Mouse (Mus musculus) embryonic facial prominence, embryonic 14.5 days (tissue): ENCODE measurements around the gene Arih1. TPM values are rescaled to one million over a fixed set of nuclear protein-coding genes. Genes with fewer than 3 reads are reported as not detected.

Experiments
- ATAC-seq: fragments of 200-750 bp; cut with Nextera tagmentation; 2 replicates; pipeline ENCODE4 v1.8.0; 2017; ENCODE audit warnings: low read depth, moderate number of reproducible peaks, moderate TSS enrichment
- DNase-seq: peaks from one replicate; pipeline ENCODE4 v3.0.0-alpha.2; 2015; ENCODE audit warnings: low spot score
- H3K27ac ChIP-seq: fragments of 300-500 bp; sonication (generic); replicated peaks from 2 replicates; pipeline ENCODE4 v1.5.1; 2014; ENCODE audit warnings: low read depth, mild to moderate bottlenecking, low read length, moderate library complexity
- H3K27me3 ChIP-seq: fragments of 300-500 bp; sonication (generic); replicated peaks from 2 replicates; pipeline ENCODE4 v1.6.1; 2014; ENCODE audit warnings: low read length; ENCODE audit not compliant: control insufficient read depth, insufficient read depth
- H3K36me3 ChIP-seq: fragments of 300-500 bp; sonication (generic); 2 replicates; pipeline ENCODE4 v1.6.1; 2014; ENCODE audit warnings: low read length, mixed read lengths; ENCODE audit not compliant: control insufficient read depth, insufficient read depth
- H3K4me1 ChIP-seq: fragments of 300-500 bp; sonication (generic); 2 replicates; pipeline ENCODE4 v1.6.1; 2014; ENCODE audit warnings: antibody characterized with exemption, low read length; ENCODE audit not compliant: control insufficient read depth, insufficient read depth
- H3K4me2 ChIP-seq: fragments of 300-500 bp; sonication (generic); 2 replicates; pipeline ENCODE4 v1.6.1; 2014; ENCODE audit warnings: low read depth, mild to moderate bottlenecking, low read length, moderate library complexity, mixed read lengths
- H3K4me3 ChIP-seq: fragments of 300-500 bp; sonication (generic); 2 replicates; pipeline ENCODE4 v1.5.1; 2014; ENCODE audit warnings: low read depth, mild to moderate bottlenecking, low read length
- H3K9ac ChIP-seq: fragments of 300-500 bp; sonication (generic); 2 replicates; pipeline ENCODE4 v1.6.1; 2014; ENCODE audit warnings: low read depth, mild to moderate bottlenecking, low read length, moderate library complexity, mixed read lengths
- H3K9me3 ChIP-seq: fragments of 300-500 bp; sonication (generic); 2 replicates; pipeline ENCODE4 v1.6.1; 2016; ENCODE audit warnings: low read length; ENCODE audit not compliant: control insufficient read depth
- WGBS: fragments of 180-500 bp; shearing (Covaris S2); extraction: QIAGEN DNeasy Blood & Tissue Kit; methylation state at CpG from one replicate; pipeline ENCODE4 v1.1.7; 2014; 5-methylcytosine and 5-hydroxymethylcytosine counted together
- polyA plus RNA-seq: library from polyadenylated mRNA; unstranded; fragments of >200 nt; fragmentation: Nextera tagmentation; extraction: Ambion mirVana; gene quantifications from 2 replicates; pipeline ENCODE4 v1.2.1, GENCODE M21; 2014

Gene Arih1
- polyA plus RNA-seq, 1 experiment from 2014 or later: 15.5 TPM

DNA sequence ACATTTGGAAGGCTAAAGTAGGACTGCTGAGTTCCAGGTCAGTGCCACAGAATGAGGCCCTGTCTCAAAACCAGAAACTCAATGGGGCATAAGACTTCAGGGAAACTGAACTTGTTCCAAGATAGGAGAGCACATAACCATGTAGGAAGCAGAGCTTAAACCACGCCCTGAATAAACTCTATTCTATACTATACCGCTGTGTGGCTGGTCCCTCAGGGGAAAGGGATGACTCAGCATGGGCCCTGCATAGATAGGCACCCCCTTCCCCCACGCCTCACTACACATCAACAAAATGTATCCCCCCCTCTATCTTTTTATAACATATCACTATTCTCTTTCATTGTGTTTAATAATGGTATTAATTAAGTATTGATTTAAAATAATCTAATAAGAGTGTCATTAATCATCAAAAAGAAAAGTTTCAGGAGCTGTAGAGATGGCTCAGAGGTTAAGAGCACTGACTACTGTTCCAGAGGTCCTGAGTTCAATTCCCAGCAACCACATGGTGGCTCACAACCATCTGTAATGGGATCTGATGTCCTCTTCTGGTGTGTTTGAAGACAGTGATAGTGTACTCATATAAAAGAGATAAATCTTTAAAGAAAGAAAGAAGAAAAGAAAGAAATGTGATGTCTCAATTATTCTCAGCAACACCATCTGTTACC, 30.9 kb downstream of the Arih1 start:
- Histone ChIP-seq H3K9me3 (no peaks in the 10 kb centered on the region), H3K27ac (no peak overlapping the region), H3K4me3 (no peak overlapping the region), H3K4me1 (no peaks in the 10 kb centered on the region), H3K4me2 (no peak overlapping the region), H3K36me3 (peaks cover 9% of the 10 kb centered on the region), H3K27me3 (no peaks in the 10 kb centered on the region), H3K9ac (no peak overlapping the region)
- WGBS: 69% methylated on average over 3 of the region's 3 CpGs
- DNase-seq: peak; percentile 15
- no peak for ATAC-seq

DNA sequence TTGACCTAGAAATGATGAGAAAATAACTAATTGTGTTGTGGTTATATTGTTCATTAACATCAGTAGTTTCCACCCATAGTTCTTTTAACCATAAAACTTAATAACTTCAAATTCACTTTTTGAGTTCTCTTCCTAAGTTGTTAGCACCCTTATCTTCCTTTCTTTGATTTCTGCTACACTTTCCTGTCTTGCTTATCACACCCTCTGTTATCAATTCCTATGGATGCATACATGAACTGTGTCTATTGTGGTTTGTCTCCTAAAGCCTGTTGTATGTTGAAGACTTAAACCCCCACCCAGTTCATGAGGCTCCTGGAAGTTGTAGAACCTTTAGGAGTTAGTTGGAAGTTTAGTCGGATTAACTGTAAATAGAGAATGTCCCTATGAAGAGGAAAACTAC, 52.7 kb downstream of the Arih1 start:
- Histone ChIP-seq H3K27ac (no peak overlapping the region), H3K27me3 (no peaks in the 10 kb centered on the region), H3K4me1 (no peaks in the 10 kb centered on the region), H3K9me3 (no peaks in the 10 kb centered on the region), H3K36me3 (peaks cover 35% of the 10 kb centered on the region), H3K4me3 (no peak overlapping the region), H3K4me2 (no peak overlapping the region), H3K9ac (no peak overlapping the region)
- ATAC-seq: no peak
- 95% methylated on average over 1 of the region's 1 CpGs for WGBS
- no peak for DNase-seq

DNA sequence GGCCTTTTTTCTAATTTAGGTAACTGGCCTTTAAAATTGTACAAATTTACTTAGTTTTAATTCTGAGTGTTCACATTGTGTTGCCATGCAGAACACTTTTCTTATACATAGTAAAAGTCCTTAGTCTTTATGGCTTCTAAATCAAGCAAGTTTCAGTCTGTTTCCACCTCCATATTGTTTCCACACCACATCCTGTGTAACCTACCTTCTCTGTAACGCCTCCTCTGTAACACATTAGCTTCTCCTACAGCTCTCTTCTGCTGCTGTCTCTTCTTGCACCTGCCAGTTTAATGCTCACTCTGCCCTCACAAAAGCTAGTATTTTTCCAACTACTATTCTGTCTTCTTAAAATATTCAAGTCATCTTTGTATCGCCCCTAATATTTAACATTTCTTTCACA, 54.8 kb downstream of the Arih1 start:
- H3K4me3 ChIP-seq: no peak overlapping the region
- ATAC-seq (no peak), DNase-seq (no peak)
- H3K4me2 ChIP-seq: no peak overlapping the region
- no peaks in the 10 kb centered on the region for H3K4me1 ChIP-seq
- H3K9ac ChIP-seq: no peak overlapping the region
- H3K27me3 ChIP-seq: no peaks in the 10 kb centered on the region
- no peaks in the 10 kb centered on the region for H3K9me3 ChIP-seq
- no peak overlapping the region for H3K27ac ChIP-seq
- WGBS: 92% methylated on average over 2 of the region's 2 CpGs
- H3K36me3 ChIP-seq: peaks cover 41% of the 10 kb centered on the region

DNA sequence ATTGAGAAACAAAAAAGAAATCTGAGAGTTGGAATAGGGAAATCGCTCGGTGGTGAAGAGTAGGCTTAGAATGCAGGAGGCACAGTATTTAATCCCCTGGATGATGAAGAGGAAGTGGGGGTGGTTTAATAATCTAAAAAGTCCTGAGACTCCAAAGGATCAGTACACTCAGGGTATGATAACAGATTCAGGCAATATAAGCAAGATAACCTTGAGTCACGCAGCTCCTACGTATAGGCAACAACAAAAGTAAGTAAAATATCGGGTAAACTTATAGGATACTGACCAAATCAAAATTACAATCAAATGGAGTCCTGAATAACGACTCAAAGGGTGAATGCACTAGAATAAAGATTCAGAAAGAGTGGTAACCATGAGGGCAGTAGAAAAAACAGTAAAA, 65.9 kb downstream of the Arih1 start:
- peaks cover 7% of the 10 kb centered on the region for H3K36me3 ChIP-seq
- H3K27me3 ChIP-seq: no peaks in the 10 kb centered on the region
- H3K9ac ChIP-seq: no peak overlapping the region
- H3K9me3 ChIP-seq: no peaks in the 10 kb centered on the region
- H3K27ac ChIP-seq: no peak overlapping the region
- H3K4me3 ChIP-seq: no peak overlapping the region
- ATAC-seq: no peak
- H3K4me1 ChIP-seq: no peaks in the 10 kb centered on the region
- H3K4me2 ChIP-seq: no peak overlapping the region
- DNase-seq: no peak
- 90% methylated on average over 6 of the region's 6 CpGs for WGBS

DNA sequence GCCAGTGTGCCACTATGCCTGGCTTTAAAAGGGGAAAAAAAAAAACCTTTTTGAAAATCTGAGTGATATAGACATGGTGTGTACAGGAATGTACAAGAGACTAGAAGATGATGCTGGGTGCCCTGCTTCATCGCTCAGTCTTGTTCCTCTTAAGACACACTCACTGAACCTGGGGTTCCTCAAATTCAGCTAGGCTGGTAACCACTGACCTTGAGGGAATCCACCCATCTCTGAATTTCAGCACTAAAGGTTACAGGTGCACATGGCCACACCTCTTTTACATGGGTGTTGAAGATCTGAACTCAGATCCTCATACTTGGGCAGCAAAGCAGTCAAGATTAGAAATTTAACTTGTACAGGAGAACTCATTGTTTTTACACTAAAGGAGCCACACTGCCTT, 79.1 kb downstream of the Arih1 start:
- no peaks in the 10 kb centered on the region for H3K27me3 ChIP-seq

DNA sequence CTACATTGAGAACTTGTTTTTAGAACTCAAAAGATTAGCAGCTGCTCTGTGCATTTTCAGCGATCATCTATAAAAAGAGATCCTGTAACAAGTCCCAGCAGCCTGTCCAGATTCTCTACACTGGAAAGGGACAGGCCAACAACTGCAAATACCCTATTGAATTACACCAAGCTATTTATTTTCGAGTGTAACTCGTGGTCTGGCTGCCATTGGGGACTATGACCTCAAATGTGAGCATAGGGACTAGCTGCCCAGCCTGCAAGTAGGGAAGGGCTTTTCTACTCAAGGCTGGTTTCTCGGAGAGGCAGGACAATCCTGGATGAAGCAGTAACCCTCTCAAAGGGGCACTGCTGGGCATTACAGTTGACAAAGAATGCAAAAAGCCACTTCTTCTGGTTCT, 97.3 kb downstream of the Arih1 start:
- H3K36me3 ChIP-seq: peaks cover 37% of the 10 kb centered on the region
- H3K4me2 ChIP-seq: no peak overlapping the region
- H3K9me3 ChIP-seq: no peaks in the 10 kb centered on the region
- H3K27me3 ChIP-seq: no peaks in the 10 kb centered on the region
- no peaks in the 10 kb centered on the region for H3K4me1 ChIP-seq
- ATAC-seq (no peak), DNase-seq (peak; percentile 9)
- 73% methylated on average over 4 of the region's 4 CpGs for WGBS
- no peak overlapping the region for H3K27ac ChIP-seq
- no peak overlapping the region for H3K4me3 ChIP-seq
- H3K9ac ChIP-seq: no peak overlapping the region

More for the DNA sequence above, 79.1 kb downstream of the Arih1 start:
- H3K27ac ChIP-seq: no peak overlapping the region
- no peaks in the 10 kb centered on the region for H3K9me3 ChIP-seq
- no peak overlapping the region for H3K4me3 ChIP-seq
- no peak for ATAC-seq
- no peak for DNase-seq
- H3K9ac ChIP-seq: no peak overlapping the region
- peaks cover 71% of the 10 kb centered on the region for H3K36me3 ChIP-seq
- no peaks in the 10 kb centered on the region for H3K4me1 ChIP-seq
- H3K4me2 ChIP-seq: no peak overlapping the region
- WGBS: 96% methylated on average over 1 of the region's 1 CpGs

DNA sequence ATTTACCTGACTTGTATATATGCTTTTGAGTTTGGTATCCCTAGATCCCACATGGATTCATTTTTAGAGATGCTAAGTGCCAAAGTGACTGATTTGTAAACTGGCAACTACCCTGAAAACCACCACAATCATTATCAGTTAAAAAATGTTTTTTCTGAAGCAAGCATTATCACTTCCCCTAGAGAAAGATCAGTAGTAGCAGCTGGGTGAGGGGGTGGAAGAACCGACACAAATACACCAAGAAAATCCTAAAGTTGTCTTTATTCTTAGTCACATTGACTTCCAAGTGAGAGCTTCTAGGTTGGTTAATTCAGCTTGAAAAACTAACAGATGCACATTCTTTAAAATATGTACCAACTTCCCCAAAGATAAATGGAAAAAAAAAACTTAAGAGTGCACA, 98.1 kb downstream of the Arih1 start:
- peaks cover 29% of the 10 kb centered on the region for H3K36me3 ChIP-seq
- H3K9ac ChIP-seq: no peak overlapping the region
- H3K4me1 ChIP-seq: no peaks in the 10 kb centered on the region
- H3K27me3 ChIP-seq: no peaks in the 10 kb centered on the region
- no peaks in the 10 kb centered on the region for H3K9me3 ChIP-seq
- ATAC-seq: no peak
- no peak overlapping the region for H3K4me2 ChIP-seq
- no peak for DNase-seq
- no peak overlapping the region for H3K27ac ChIP-seq
- no peak overlapping the region for H3K4me3 ChIP-seq
- WGBS: 79% methylated on average over 1 of the region's 1 CpGs

DNA sequence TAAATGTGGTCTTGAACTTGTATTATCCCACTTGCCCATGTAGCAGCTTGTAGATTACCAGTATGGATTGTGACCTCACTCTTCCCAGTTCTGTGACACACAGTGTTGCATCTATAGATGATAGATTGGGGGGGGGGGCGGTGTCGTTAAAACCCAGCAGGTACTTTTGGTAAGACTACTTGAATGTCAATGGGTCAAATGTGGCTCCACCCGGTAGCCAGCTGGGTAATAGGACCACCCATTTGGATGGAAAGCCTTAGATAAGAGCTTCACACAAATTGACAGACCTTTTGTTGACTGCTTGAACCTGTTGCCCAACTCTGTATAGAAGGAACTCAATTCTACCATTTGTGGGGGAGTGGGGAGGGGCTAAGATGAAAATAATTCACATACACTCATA, 99.0 kb downstream of the Arih1 start:
- Histone ChIP-seq H3K9me3 (no peaks in the 10 kb centered on the region), H3K27ac (no peak overlapping the region), H3K36me3 (peaks cover 21% of the 10 kb centered on the region), H3K4me1 (no peaks in the 10 kb centered on the region), H3K27me3 (no peaks in the 10 kb centered on the region), H3K4me3 (no peak overlapping the region), H3K4me2 (no peak overlapping the region), H3K9ac (no peak overlapping the region)
- no peak for DNase-seq
- WGBS: 62% methylated on average over 3 of the region's 3 CpGs
- ATAC-seq: no peak

DNA sequence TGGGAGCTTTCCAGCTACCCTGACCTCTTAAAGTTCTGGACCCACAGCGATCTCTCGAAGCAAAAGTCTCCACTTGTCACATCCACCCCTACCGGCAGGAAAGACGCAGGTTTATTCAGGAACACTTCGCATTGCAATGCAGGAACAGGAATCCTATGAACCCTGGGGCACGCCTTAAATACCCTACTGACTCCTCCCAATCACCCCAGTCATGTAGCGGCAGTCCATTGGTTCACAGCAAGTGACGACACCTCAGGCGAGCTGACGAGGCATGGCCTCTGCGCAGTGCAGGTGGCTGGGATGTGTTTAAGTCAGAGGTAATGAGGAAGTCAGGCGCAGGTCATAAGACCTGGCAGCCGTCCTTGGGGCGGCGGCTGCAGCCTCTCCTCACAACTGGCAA, 110.8 kb downstream of the Arih1 start:
- no peaks in the 10 kb centered on the region for H3K36me3 ChIP-seq
- H3K4me3 ChIP-seq: no peak overlapping the region
- DNase-seq (no peak), ATAC-seq (no peak)
- peaks cover 15% of the 10 kb centered on the region; the same call in 1 of the 2 replicates for H3K9me3 ChIP-seq
- H3K9ac ChIP-seq: no peak overlapping the region
- no peak overlapping the region for H3K27ac ChIP-seq
- no peak overlapping the region for H3K4me2 ChIP-seq
- no peaks in the 10 kb centered on the region for H3K4me1 ChIP-seq
- H3K27me3 ChIP-seq: no peaks in the 10 kb centered on the region
- 94% methylated on average over 15 of the region's 15 CpGs for WGBS
